Mouse (Mus musculus): Measurements from ENCODE around the gene Hcfc2.

The Hcfc2 gene

DNA sequence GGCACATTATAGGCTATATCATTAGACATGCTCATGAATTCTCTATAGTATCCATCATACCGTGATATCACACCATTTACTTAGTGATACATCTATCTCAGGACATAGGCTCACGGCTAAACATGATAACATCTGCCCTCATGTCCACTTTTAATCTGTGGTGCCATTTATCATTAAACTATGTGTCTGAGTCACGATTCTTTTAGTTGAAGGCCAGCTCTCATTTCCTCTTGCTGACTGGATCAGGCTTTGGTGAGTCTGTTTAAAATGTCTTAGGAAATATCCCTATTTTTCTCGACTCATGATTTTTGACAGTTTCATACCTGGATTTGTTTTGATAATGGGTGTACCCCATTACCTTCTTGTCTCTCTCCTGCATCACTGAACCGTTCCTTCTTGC, at the start of gene Hcfc2:
Gene Hcfc2, plus strand, starts transcription at position 205 of the 400 bp plus-strand sequence.
- no peak for DNase-seq (ENCODE audit: extremely low spot score)

DNA sequence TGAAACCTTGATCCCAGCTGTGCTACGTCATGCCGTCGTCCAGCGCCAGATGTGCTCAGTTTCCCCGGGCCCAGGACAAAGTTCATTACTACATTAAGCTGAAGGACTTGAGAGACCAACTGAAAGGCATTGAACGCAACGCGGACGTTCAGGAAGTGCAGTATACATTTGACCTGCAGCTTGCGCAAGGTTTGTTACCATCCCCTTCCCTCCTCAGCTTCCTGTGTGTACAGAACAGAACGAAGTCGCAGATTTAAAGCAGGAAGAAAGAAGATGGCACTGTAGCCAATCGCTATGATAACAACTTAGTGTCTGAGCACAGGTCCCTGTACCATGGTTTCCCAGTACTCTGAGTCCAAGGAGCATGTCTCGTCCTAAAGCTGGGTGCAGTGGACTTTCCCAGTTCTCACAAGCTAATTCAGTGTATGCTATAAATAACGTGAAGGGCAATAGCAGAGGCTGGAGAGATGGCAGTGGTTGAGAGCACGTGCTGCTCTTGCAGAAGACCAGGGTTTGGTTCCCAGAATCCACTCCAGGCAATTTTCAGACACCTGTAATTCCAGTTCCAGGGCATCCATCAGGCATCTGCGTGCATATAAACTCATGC, 48.7 kb upstream of the Hcfc2 start:
- DNase-seq (ENCODE audit: extremely low spot score): no peak

DNA sequence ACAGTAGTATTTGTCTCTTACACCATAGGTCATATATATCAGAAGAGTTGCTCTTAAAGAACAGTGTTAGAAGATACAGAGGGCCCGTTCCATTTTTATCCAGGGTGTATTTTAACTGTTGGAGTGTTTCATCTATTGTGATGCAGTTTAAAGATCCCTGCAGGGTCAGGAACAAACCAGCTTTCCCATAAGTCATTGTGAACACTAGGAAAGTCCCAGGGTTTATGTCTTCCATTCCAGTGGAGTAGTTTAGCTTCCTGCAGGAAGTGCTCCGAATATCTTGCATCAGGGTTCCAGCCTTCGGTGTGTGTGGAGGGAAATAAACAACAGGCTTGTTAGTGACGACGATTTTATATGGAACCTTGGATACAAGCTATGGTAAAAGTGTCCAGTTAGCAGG, 44.7 kb upstream of the Hcfc2 start:
- no peak for DNase-seq (ENCODE audit: extremely low spot score)

DNA sequence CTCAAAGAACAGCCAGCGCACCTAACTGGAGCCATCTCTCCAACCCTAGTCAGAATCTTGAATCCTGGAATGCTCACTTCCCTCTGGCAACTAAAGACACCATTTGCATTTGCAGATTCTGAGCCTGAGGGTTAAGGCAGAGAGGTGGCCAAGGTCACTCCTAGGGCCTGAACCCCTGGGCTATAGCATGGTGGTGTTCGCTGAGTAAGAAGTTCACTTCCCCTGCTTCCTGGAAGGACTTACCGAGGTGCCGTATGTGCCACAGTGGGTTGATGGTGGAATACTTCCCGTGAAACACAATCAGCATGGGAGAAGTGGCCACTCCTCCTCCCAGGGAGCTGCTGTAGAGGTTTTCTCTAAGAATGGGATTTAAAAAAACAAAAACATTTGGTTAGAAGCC, 43.3 kb upstream of the Hcfc2 start:
- DNase-seq (ENCODE audit: extremely low spot score): no peak

DNA sequence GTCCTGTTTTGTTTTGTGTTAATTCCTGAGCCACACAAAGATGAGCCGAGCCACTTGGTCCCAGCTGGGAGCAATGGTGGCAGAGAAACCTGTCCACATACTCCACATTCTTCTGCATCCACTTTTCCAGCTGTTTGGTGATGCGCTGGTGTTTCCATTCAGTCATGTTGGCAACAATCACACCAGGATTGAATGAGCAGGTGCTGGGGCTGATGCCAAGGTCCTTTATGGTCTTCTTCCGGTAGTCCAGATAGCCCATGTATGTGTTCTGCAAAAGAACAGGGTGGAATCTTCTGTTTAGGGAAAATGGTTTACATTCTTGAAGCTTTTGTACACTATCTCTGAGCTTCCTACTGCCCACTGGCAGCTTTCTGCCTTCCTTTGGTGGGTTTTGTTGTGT, 41.4 kb upstream of the Hcfc2 start:
- no peak for DNase-seq (ENCODE audit: extremely low spot score)

DNA sequence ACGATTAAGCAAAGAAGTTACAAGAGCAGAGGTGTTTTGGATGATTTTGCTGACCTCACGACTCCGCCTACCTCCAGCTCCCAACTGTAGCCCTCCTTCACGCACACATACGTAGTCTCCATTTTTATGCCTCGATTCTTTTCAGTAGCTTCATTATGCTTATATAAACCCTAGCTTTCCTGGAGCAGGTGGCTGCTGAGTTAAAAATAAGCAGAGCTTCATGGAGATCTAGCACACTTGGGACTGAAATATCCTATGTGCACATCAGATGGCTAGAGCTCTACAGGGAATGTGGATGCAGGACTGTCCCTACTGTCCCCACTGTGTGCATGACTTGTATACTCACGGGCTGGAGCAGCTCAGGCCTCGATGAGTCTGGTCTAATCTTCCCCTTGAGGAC, 34.1 kb upstream of the Hcfc2 start:
- no peak for DNase-seq (ENCODE audit: extremely low spot score)

DNA sequence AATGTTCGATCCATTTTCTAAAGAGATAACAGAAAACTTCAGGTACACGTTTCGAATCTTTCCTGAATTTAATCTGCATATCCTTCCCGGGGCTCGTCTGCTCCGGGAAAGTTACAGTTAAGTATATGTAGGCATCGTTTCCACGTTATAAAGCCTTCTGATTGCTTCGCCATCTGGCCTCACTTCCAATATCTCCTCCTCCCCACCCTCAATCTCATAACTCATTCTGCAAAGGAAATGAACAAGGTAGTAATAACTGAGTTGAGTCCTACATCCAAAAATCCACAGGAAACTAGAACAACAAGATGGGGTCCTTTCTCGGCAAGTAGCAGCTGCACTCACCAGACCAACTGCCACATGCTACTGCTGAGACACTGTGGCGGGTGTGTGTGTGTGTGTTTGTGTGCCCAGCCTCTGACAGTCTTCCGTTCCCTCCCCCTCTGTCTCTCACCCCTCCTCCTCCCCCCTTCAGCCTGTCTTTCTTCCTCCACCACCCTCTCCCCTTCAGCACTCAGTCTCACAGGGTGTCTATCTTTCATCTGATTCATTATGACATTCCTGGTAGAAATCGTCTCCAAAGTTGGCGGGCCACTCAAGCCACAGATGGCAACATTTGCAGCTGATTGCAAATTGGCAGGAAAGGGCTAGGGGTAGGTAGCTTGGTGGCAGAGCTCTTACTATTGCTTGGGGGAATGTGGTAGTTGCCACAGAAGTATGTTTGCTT, 33.5 kb upstream of the Hcfc2 start:
- no peak for DNase-seq (ENCODE audit: extremely low spot score)

DNA sequence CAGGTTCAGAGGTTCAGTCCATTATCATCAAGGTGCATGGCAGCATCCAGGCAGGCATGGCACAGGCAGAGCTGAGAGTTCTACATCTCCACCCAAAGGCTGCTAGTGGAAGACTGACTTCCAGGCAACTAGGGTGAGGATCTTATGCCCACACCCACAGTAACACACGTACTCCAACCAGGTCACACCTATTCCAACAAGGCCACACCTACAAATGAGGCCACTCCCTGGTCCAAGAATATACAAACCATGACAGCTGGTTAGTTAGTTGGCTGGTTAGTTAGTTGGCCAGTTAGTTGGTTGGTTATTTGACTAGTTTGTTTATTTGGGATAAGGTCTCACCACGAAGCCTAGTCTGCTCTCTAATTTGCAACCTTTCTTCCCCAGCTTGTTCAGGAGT, 32.7 kb upstream of the Hcfc2 start:
- DNase-seq (ENCODE audit: extremely low spot score): no peak

DNA sequence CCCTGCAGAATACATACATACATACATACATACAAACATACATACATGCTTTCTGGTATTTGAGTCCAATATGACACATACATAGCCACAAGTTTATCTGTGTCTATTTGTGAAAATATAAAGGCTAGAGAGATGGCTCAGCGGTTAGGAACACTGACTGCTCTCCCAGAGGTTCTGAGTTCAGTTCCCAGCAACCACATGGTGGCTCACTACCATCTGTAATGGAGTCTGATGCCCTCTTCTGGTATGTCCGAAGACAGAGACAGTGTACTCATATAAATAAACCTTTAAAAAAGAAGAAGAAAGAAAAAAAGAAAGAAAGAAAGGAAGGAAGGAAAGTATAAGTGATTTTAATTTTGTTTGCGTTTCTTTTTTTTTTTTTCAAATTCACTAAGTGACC, 30.0 kb upstream of the Hcfc2 start:
- DNase-seq (ENCODE audit: extremely low spot score): no peak

DNA sequence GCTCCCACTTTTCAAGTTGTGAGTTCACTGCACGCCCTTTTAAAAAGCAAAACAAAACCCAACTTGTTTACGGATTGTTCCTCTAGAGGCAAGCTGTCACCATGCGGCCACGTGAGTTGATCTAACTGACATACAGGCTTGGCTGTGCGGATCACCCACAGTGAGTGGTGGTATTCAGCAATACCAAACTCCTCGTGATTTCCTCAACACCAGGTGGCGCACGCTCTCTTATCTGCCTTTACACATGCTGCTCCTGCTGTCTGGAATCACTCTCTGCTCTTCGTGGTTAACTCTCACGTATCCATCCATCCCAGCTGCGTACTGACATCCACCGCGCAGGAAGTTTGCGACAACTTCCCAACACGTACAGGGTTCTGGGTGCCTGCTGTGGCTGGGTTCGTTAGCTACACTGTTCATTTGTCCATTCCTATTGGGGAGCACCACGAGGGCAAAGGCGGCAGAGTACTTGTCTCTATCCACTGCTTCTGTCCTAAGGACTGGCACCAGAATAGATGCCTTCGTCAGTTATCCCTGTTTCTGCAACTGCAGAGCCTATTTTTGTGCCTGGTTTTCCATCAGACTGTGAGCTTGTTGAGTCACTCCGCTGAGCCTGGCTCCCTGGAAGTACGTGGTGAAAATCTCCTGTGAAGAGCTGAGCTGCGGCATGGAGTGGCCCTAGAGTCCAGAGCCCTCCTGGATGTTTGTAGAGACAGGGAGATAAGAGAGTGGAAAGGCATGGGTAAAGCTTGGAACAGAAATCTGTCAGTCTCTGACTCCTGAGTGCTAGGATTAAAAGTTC, 29.3 kb upstream of the Hcfc2 start:
- peak; percentile 76 for DNase-seq (ENCODE audit: extremely low spot score)

DNA sequence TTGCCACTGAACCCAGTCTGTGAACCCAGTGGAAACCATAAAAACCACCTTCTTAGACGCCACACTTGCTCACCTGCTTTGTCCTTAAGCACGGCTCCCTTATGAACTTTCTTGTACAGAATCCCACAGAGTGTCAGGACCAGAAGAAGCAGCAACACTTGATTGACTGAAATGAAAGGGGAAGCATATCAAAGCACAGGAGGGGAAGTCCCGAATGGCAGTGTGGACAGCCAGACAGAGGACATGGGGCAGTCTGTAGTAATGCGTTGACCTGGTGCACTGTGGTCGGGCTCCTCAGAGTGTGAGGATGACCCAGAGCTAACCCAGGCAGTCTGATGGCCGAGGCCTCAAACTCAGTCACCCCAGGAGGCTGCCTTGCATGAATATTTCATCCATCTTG, 25.8 kb upstream of the Hcfc2 start:
- DNase-seq (ENCODE audit: extremely low spot score): no peak

DNA sequence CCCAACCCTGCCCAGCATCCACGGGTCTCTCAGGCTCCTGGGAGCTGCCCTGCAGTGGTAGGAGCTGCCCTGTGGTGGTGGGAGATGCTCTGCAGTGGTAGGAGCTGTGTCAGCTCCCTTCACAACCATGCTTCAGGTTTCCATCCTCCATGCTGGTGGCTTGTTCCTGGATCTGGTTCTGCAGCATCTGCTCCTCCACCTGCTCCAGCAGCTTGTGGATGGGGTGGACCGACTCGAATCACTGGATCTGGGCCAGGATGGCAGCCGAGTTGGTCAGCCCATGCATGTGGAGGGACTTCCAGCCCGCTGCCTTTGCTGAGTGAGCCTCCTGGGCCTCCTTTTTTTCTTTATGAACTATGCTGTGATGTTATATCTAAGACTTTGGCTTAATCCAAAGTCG, 19.0 kb upstream of the Hcfc2 start:
- DNase-seq (ENCODE audit: extremely low spot score): no peak

DNA sequence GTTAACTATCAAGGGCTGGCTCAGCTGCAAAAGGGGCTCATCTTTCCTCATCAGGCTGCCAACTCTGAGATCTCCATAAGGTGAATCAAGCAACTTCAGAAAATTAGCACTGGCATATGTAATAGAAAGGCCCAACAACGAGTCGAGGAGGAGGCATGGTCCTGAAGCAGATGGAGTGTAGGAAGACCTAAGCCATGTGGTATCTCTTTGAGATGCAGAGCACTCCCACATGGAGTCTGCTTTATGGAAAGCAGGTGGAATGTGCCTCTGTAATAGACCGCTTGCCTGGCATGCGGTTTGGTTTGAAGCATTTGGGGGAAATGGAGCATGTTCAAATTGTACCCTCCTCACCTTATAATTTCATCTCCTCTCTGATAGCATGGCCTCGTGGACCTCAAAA, 15.2 kb upstream of the Hcfc2 start:
- no peak for DNase-seq (ENCODE audit: extremely low spot score)

DNA sequence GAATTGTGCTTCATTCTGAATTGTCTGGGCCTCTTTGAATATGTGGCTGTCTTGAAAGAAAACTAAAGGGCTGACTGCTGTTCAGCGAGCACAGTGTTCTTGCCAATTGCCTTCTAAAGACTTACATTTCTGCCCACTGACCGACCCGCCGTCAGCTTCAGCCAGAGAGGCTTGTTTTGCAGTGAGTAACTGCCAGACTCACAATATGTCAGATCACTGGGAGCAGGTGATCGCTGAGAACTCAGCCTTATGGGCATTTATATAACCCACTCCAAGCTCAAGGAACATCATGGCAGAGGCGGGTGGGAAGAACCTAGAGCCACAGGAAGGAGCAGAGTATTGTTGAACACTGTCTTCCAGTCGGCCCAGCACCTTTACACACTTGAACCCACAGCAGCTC, 14.3 kb upstream of the Hcfc2 start:
- no peak for DNase-seq (ENCODE audit: extremely low spot score)

DNA sequence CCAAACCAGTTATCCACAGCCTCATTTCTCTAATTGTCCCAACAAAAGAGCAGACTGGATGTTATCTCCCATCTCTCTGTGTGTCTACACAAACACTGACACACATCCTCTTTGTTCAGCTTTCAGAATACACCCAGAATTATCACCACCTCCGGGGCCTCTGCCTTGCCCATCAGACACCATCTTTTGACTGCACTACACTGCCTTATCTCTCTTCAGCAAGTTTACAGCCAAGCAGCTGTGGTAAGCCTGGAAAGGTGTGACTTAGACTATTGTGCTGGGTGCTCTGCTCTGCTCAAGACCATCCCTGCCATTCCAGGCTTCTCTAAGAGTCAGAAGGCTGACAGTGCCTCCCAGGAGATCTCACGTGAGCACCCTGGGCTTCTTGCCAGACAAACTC, 10.5 kb upstream of the Hcfc2 start:
- no peak for DNase-seq (ENCODE audit: extremely low spot score)

DNA sequence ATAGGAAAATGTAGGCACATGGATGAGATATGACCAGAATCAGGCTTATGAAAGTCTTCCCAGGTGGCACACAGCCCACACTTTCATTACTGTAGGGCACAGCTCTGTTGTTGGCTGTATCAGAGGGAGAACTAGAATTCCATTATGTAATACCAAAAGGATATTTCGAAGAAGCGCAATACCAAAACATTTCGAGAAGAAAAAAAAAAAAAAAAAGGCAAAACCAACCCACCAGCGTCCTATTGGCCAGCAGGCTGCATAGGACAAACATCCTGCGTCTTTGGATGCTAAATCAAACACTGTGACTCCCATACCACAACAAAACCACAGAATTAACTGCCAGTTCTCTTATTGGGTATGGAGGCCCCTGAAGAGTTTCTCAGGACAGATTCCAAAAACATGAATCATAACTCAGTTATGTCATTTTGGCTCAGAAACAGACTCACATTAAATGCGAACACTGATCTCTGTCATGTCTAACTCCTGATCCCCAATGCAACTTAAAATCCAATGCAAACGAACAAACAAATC, 6.2 kb upstream of the Hcfc2 start:
- no peak for DNase-seq (ENCODE audit: extremely low spot score)

DNA sequence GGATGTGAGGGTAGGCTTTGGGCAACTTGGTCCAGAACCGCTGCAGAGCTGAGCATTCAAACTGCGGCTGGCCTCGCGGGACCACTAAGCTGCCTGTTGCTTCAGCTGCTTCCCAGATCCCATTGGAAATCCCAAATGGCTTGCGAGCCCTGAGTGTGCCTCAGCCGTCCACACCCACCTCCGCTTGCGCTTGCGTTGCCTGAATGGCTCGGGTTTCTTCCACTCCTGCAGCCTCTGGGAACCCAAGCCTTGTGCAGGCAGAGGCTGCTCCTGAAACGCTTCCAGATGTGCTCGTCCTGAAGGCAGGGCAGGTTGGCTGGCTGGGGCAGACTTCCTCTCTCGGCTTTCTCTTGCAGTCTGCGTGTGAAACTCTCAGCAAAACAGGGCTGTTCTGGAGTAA, 5.5 kb upstream of the Hcfc2 start, which contains the start of gene Glt8d2:
Gene Glt8d2, minus strand, starts transcription at position 157 of the 400 bp plus-strand sequence.
- peak; percentile 76 for DNase-seq (ENCODE audit: extremely low spot score)

DNA sequence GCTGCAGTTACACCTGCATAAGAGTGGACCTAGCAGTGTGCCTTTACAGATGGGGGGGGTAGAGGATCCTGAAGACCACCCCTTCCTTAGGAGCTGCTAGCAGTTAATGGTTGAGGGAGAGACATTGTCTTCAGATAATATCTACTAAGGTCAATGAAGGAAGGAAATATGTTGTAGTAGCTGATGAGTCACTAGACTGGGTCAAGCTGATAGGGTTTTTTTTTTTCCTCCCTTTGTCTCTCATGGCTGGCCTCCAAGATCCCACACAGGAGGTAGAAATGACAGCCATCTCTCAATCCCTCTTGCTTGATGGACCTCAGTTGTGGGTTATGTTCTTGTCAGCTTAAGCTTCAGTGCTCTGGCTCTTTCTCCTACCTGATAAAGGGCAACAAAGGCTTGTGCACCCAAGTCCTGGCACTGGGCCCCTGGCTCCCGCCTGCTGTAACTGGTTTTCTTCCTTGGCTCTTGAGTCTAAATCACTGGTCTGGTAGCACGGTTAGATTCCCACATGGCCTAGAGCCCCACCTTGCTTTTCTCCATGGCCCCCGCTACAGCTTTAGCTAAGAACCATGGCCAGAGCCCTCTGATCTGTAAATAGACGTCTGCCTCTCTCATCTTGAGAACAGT, 606 bp downstream of the Hcfc2 start:
- DNase-seq (ENCODE audit: extremely low spot score): no peak

DNA sequence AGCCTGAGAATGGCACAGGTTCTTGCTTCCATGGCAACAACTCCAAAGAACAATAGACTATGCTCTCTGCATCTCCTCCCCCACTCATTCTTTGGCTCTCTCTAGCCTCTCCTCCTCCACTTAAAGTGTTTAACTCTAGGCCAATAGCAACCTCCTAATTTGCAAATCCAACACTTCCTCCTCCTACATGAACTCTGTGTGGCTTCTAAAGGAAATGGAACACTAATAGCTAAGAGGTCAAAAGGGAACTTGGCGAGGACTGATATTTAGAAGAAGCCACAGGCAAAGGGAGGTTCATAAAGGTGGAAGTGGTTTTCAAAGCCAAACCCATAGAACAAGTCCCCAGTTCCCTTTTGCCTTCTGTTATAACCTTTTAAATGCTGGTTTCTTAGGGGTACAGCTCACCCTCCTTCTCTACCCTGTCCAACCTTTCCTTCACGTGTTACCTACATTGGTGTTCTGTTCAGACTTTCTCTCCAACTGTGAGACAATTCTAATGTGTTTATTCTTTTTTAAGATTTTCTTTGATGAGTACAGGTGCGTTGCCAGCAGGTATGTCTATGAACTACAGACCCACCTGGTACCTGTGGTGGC, 1.4 kb downstream of the Hcfc2 start:
- DNase-seq (ENCODE audit: extremely low spot score): no peak

DNA sequence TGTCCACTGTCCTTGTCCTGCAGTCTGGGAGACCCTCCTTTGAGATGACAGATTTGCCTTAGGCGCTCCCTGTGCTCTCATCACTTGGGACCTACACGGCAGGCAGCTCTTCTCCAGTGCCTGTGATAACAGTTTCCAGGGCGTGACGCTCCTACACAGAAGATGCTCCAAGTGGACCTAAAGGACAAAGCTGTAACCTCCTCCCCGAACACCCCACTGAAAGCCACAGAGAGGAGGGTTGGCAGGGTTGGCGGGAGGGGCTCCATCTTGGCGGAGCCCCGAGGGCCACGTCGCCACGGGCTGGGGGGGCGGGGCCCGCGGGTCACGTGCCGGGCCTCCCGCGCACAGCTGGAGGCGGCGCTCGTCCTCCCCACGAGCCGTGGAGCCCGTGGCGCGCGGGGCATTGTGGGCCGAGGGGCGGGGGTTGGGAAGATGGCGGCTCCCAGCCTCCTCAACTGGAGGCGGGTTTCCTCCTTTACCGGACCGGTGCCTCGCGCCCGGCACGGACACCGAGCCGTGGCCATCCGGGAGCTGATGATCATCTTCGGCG, 2.8 kb downstream of the Hcfc2 start:
- DNase-seq (ENCODE audit: extremely low spot score): peak; percentile 89

DNA sequence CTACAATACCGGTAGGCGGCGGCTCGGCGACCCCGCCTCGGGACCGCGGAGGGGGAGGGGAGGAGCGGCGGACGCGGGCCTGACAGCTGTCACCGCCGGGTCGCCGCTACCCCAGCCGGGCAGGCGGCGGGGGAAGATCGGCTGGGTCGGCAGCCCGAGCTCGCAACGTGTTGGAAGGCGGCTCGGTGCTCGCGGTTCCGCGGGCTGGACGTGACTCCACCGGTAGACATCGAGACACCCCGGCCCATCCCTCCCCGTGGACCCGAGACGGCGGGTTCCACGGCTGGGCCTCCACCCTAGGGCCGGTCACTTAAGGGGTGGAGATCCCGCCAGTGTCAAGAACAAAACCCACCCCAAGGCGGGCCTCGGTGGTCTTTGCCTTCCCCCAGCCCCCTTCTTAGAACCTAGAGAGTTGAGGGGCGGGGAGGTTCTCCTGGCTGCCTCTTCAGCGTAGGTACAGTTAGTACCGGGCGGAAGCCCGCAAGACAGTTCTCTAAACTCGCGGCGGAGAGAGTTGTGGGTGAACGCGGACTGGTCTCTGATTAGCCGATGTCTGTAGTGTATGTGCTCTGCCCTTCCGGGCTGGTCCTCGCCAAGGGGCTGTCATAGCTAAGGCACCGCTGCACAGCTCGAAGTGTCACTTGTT, 3.5 kb downstream of the Hcfc2 start:
- peak; percentile 52 for DNase-seq (ENCODE audit: extremely low spot score)
